Mouse (Mus musculus) myocyte (in vitro differentiated cells): ENCODE data around the gene Secisbp2l.

Experiments
- CEBPB ChIP-seq: IDR thresholded peaks from 2 replicates; pipeline ENCODE4 v1.6.1; 2011; ENCODE audit warnings: mild to moderate bottlenecking, moderate library complexity; ENCODE audit not compliant: poor library complexity, insufficient read depth, severe bottlenecking
- E2F4 ChIP-seq: IDR thresholded peaks from one replicate; pipeline ENCODE4 v1.6.1; 2011; ENCODE audit warnings: mild to moderate bottlenecking, control low read depth, moderate library complexity; ENCODE audit not compliant: insufficient read depth
- MAX ChIP-seq: IDR thresholded peaks from one replicate; pipeline ENCODE4 v1.6.1; 2011; ENCODE audit warnings: low read depth, mild to moderate bottlenecking, control low read depth
- MYOD1 ChIP-seq, 3 experiments: IDR thresholded peaks; one replicate each; pipeline ENCODE4 v1.6.1; 2011; ENCODE audit warnings: control low read depth in 2 of 3, low read depth in 2 of 3, mild to moderate bottlenecking in 2 of 3, moderate library complexity in 1 of 3; ENCODE audit not compliant: insufficient read length in 2 of 3, control insufficient read depth in 1 of 3
- POLR2A ChIP-seq: IDR thresholded peaks from one replicate; pipeline ENCODE4 v1.6.1; 2011; ENCODE audit warnings: low read depth, mild to moderate bottlenecking, control low read depth, moderate library complexity; ENCODE audit not compliant: insufficient read length
- POLR2AphosphoS2 ChIP-seq: IDR thresholded peaks from one replicate; pipeline ENCODE4 v1.6.1; 2011; ENCODE audit warnings: low read depth, control low read depth; ENCODE audit not compliant: insufficient read length
- TCF12 ChIP-seq: IDR thresholded peaks from one replicate; pipeline ENCODE4 v1.6.1; 2011; ENCODE audit warnings: mild to moderate bottlenecking, control low read depth; ENCODE audit not compliant: poor library complexity, insufficient read depth, severe bottlenecking
- TCF3 ChIP-seq: IDR thresholded peaks from one replicate; pipeline ENCODE4 v1.6.1; 2011; ENCODE audit warnings: low read depth, control low read depth; ENCODE audit not compliant: insufficient read length

- TF ChIP-seq POLR2A (no peak), POLR2AphosphoS2 (no peak), TCF12 (no peak), MYOD1 (IDR thresholded peaks at IDR 0.05; ENCODE audit: control insufficient read depth in 1 of 3, insufficient read length in 2 of 3, low read depth in 2 of 3) (no peak), MAX (no peak), E2F4 (no peak), CEBPB (no peak), TCF3 (no peak)
Observed at GRCm38 (mm10) chr2:125738718-125739117, 44.0 kb downstream of the Secisbp2l start.
